Mouse (Mus musculus): ENCODE data around the gene Rora.

DNA sequence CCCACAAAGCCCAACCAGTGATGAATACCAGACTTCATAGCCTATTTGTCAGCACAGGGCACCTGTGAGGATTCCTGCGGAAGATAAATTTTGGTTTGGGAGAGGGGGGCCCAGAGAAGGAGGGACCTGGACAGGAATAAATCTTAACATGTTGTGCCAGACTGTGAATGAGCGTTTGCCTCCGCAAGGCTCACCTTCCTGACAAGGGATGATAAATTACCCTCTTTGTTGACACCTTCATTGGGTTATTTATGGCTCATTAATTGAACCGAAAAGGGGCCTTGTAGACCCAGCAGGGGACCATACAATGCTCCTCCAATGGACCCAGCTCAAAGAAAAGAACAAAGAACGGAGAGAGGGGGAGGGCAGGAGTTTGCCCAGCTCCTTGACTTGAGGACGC, 294.1 kb downstream of the Rora start:
- TF ChIP-seq CTCF (IDR thresholded peaks at IDR 0.05; ENCODE audit: low read depth, low read length), result no peak
- no peak for TF ChIP-seq POLR2A (IDR thresholded peaks at IDR 0.05; ENCODE audit: borderline replicate concordance, low read depth, low read length)
